Mouse (Mus musculus) intestine, embryonic 14.5 days (tissue): ENCODE data around the gene Sox30. TPM values are rescaled to one million over a fixed set of nuclear protein-coding genes. Genes with fewer than 3 reads are reported as not detected.

Experiments used
- ATAC-seq: fragments of 200-750 bp; cut with Nextera tagmentation; replicated peaks from 2 replicates; pipeline ENCODE4 v1.8.0; 2017; ENCODE audit warnings: low read depth, moderate number of reproducible peaks, moderate TSS enrichment, moderate library complexity; ENCODE audit not compliant: low FRiP score, low TSS enrichment
- DNase-seq: peaks from one replicate; pipeline ENCODE4 v3.0.0-alpha.2; 2018; ENCODE audit warnings: low spot score
- H3K27ac ChIP-seq: fragments of 300-500 bp; sonication (generic); 2 replicates; pipeline ENCODE4 v1.5.1; 2014; ENCODE audit warnings: low read depth, mild to moderate bottlenecking, control low read depth
- H3K27me3 ChIP-seq: fragments of 300-500 bp; sonication (generic); replicated peaks from 2 replicates; pipeline ENCODE4 v1.6.1; 2014; ENCODE audit warnings: low read length, control low read depth; ENCODE audit not compliant: control insufficient read depth, insufficient read depth
- H3K36me3 ChIP-seq: fragments of 300-500 bp; sonication (generic); 2 replicates; pipeline ENCODE4 v1.6.1; 2014; ENCODE audit warnings: low read length, control low read depth; ENCODE audit not compliant: control insufficient read depth, insufficient read depth
- H3K4me1 ChIP-seq: fragments of 300-500 bp; sonication (generic); replicated peaks from 2 replicates; pipeline ENCODE4 v1.6.1; 2014; ENCODE audit warnings: low read length, control low read depth, mixed read lengths; ENCODE audit not compliant: control insufficient read depth, insufficient read depth
- H3K4me2 ChIP-seq: fragments of 300-500 bp; sonication (generic); 2 replicates; pipeline ENCODE4 v1.6.1; 2014; ENCODE audit warnings: low read length
- H3K4me3 ChIP-seq: fragments of 300-500 bp; sonication (generic); 2 replicates; pipeline ENCODE4 v1.5.1; 2014; ENCODE audit warnings: low read depth, low read length, control low read depth, mixed read lengths
- H3K9ac ChIP-seq: fragments of 300-500 bp; sonication (generic); 2 replicates; pipeline ENCODE4 v1.6.1; 2014; ENCODE audit warnings: mild to moderate bottlenecking, low read length
- H3K9me3 ChIP-seq: fragments of 300-500 bp; sonication (generic); 2 replicates; pipeline ENCODE4 v1.6.1; 2016; ENCODE audit warnings: low read length, control low read depth; ENCODE audit not compliant: control insufficient read depth
- WGBS: fragments of 180-500 bp; shearing (Covaris S2); extraction: QIAGEN DNeasy Blood & Tissue Kit; methylation state at CpG from one replicate; pipeline ENCODE4 v1.1.7; 2014; 5-methylcytosine and 5-hydroxymethylcytosine counted together
- polyA plus RNA-seq: library from polyadenylated mRNA; unstranded; fragments of >200 nt; fragmentation: Nextera tagmentation; extraction: Ambion mirVana; gene quantifications from 2 replicates; pipeline ENCODE4 v1.2.1, GENCODE M21; 2014

Sox30 gene
- polyA plus RNA-seq, 1 experiment from 2014 or later: 0.24 TPM

DNA sequence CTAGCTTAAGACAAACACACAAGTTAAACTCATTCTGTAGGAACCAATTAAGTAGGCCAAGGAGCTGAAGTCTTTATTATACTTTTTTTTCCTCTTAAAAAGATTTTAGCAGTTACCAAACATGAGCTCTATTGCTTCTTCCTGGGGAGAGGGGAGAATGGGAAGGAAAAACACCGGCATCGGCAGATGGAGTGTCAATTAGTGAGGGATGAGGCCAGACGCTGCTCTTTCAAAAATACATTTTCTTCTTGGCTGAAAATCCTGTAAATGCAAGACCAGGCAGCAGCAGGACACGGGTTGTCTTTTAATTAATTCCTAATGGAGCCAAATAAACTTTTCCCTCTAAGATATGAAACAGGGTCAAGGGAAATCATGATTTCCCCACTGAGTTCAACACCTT is 33.3 kb upstream of the Sox30 start:
- WGBS: 81% methylated on average over 4 of the region's 4 CpGs
- Histone ChIP-seq H3K4me1 (peaks cover 10% of the 10 kb centered on the region), H3K27ac (no peak overlapping the region), H3K4me3 (no peak overlapping the region), H3K27me3 (no peaks in the 10 kb centered on the region), H3K9ac (no peak overlapping the region), H3K36me3 (peaks cover 31% of the 10 kb centered on the region), H3K9me3 (no peaks in the 10 kb centered on the region), H3K4me2 (no peak overlapping the region)
- DNase-seq: no peak
- ATAC-seq: no peak

DNA sequence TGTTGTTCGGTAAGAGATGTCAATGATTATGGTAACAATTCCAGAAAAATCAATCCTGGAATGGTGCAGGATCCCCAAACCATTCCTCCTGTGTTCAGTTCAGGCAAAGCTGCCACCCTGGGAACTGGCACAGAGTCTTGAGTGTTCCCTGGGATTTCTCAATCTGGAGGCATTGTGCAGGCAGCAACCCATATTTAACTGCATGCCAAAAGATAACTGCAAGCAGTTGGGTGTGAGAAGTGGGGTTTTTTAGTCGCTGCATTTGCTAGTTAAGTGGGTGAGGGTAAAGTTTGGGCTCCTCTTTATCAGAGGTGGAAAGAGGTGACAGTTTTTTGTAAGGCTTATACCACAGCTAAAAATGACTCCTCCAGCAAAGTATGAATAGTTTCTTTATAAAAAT is 32.6 kb upstream of the Sox30 start:
- WGBS: 79% methylated on average over 2 of the region's 2 CpGs
- H3K4me2 ChIP-seq: no peak overlapping the region
- H3K27ac ChIP-seq: no peak overlapping the region
- no peak overlapping the region for H3K9ac ChIP-seq
- DNase-seq (no peak), ATAC-seq (no peak)
- H3K4me3 ChIP-seq: no peak overlapping the region
- H3K4me1 ChIP-seq: peaks cover 10% of the 10 kb centered on the region
- H3K36me3 ChIP-seq: peaks cover 37% of the 10 kb centered on the region
- H3K27me3 ChIP-seq: no peaks in the 10 kb centered on the region
- H3K9me3 ChIP-seq: no peaks in the 10 kb centered on the region

DNA sequence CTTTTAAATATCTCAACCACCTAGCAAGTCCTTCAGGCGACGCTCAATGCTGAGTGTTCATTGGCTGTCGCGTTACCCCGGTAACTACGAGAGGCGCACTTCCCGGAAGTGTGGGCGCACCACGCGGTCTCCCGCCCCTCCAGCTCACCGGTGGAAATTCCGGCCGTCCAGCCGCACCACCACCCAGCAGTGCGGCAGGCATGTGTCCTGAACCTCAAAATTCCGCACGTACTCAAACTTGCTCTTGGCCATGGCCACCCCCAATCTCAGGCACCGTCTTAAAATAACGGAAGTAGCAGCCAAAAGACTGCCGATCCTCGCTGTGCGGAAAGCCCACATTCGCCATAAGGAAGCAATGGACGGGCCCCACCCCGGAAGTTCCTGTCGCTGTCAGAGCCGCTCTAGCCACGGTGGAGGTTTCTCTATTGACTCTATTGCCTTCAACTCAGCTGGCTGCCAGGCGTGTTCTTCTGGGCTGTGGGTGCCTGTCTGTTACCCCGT is 24.9 kb upstream of the Sox30 start, which contains the start of gene Thg1l:
Gene Thg1l, minus strand, starts transcription at position 368 of the 501 bp plus-strand sequence.
- peak; percentile 99 for ATAC-seq
- no peaks in the 10 kb centered on the region for H3K9me3 ChIP-seq
- peak within 1 kb of the TSS; percentile 64 for H3K27ac ChIP-seq
- WGBS: under 1% methylated on average over 32 of the region's 32 CpGs
- peaks cover 26% of the 10 kb centered on the region for H3K36me3 ChIP-seq
- DNase-seq: peak; percentile 98
- peak within 1 kb of the TSS; percentile 70 for H3K4me2 ChIP-seq
- peak within 1 kb of the TSS; percentile 51 for H3K9ac ChIP-seq
- peak within 1 kb of the TSS; percentile 79 for H3K4me3 ChIP-seq
- H3K4me1 ChIP-seq: no peaks in the 10 kb centered on the region
- no peaks in the 10 kb centered on the region for H3K27me3 ChIP-seq

DNA sequence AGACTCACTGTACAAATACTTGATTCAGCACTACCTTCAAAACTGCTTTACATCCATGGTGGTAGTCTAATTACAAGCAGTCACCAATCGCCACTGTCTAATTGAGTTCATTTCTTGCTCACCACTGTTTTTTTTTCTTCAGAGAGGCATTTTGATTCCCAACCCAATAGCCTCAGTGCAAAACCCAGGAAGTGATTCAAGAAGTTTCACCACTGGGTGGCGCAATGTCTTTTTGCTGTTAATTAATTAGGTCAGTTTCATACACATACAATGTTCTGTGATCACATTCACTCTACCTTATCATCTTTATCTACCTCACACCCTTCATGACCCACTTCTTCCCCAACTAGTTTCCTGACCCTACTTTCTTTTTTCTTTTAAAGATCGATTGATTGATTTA is 20.5 kb upstream of the Sox30 start:
- Histone ChIP-seq H3K4me1 (no peaks in the 10 kb centered on the region), H3K27ac (no peak overlapping the region), H3K27me3 (no peaks in the 10 kb centered on the region), H3K4me3 (no peak overlapping the region), H3K4me2 (no peak overlapping the region), H3K36me3 (no peaks in the 10 kb centered on the region), H3K9ac (no peak overlapping the region), H3K9me3 (no peaks in the 10 kb centered on the region)
- no peak for ATAC-seq
- no peak for DNase-seq
- 83% methylated on average over 3 of the region's 3 CpGs for WGBS

DNA sequence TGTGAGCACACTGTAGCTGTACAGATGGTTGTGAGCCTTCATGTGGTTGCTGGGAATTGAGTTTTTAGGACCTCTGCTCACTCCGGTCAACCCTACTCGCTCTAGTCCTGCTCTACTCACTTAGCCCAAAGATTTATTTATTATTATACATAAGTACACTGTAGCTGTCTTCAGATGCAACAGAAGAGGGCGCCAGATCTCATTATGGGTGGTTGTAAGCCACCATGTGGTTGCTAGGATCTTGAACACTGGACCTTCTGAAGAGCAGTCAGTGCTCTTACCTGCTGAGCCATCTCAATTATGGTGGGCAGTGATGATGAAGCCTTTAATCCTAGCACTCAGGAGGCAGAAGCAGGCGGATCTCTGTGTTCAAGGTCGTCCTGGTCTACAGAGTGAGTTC is 20.1 kb upstream of the Sox30 start:
- DNase-seq: no peak
- WGBS: 85% methylated on average over 5 of the region's 5 CpGs
- H3K4me1 ChIP-seq: no peaks in the 10 kb centered on the region

DNA sequence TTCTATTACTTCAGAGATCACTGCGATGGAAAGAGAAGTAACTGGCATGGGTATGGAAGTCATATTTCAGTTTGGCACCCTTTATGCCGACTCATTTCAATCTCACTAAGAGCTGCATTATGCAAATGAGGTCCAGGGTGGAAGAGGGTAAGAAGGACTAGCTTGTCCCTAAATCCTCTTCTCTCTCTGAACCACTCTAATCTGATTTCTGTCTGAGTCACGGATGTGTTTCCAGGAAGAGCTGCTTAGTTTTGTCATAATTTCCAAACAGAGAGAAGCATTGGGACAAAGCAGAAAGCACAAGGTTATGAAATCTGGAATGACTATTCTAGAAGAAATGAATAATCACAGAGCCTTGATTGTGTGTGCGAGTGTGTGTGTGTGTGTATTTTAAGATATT is 13.2 kb upstream of the Sox30 start:
- no peak overlapping the region for H3K4me2 ChIP-seq
- DNase-seq: no peak
- no peak overlapping the region for H3K4me3 ChIP-seq
- H3K36me3 ChIP-seq: no peaks in the 10 kb centered on the region
- H3K9ac ChIP-seq: no peak overlapping the region
- H3K27ac ChIP-seq: no peak overlapping the region
- ATAC-seq: no peak
- no peaks in the 10 kb centered on the region for H3K27me3 ChIP-seq
- H3K9me3 ChIP-seq: no peaks in the 10 kb centered on the region
- H3K4me1 ChIP-seq: no peaks in the 10 kb centered on the region
- 76% methylated on average over 4 of the region's 4 CpGs for WGBS

More for the DNA sequence above, 20.1 kb upstream of the Sox30 start:
- H3K4me3 ChIP-seq: no peak overlapping the region
- no peak overlapping the region for H3K9ac ChIP-seq
- no peaks in the 10 kb centered on the region for H3K27me3 ChIP-seq
- no peak for ATAC-seq
- no peaks in the 10 kb centered on the region for H3K36me3 ChIP-seq
- no peak overlapping the region for H3K4me2 ChIP-seq
- no peak overlapping the region for H3K27ac ChIP-seq
- H3K9me3 ChIP-seq: no peaks in the 10 kb centered on the region

DNA sequence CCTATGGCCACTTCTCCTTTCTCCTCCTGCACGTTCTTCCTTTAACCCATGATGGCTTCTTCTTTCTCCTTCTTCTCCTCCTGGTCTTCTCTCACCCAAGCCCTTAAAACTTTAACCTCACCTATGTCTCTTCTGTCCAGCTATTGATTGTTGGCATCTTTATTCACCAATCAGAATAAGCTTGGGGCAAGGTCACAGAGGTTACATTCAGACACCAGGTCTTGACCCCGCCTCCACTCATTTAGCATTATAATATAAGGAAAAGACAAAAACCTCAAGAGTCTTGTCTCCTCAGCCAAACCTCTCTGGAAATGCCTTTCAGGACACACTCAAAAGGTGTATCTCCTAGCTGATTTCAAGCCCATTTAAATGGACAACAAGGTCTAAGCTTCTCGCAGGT is 11.6 kb upstream of the Sox30 start:
- ATAC-seq (no peak), DNase-seq (no peak)
- no peak overlapping the region for H3K4me2 ChIP-seq
- H3K36me3 ChIP-seq: no peaks in the 10 kb centered on the region
- H3K27ac ChIP-seq: no peak overlapping the region
- no peaks in the 10 kb centered on the region for H3K4me1 ChIP-seq
- no peak overlapping the region for H3K9ac ChIP-seq
- H3K9me3 ChIP-seq: no peaks in the 10 kb centered on the region
- H3K27me3 ChIP-seq: no peaks in the 10 kb centered on the region
- 92% methylated on average over 3 of the region's 3 CpGs for WGBS
- H3K4me3 ChIP-seq: no peak overlapping the region

DNA sequence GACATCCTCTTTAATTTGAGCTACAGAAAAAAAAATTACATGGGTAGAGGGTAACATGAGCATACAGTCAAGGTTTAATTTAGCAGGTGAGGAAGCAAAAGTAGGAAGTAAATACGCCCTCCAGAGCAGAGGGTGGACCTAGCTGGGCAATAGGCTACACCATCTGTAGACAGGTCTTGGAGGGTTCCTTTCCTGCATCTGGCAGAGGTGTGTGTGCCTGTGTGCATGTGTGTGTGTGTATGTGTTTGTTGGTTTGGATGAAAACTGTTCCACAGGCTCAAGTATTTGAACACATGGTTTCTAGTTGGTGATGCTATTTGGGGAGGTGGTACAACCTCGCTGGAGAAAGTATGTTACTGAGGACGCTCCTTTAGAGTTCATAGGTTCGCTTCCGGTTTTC is 6.5 kb upstream of the Sox30 start:
- H3K9me3 ChIP-seq: no peaks in the 10 kb centered on the region
- no peak overlapping the region for H3K4me3 ChIP-seq
- no peaks in the 10 kb centered on the region for H3K4me1 ChIP-seq
- H3K9ac ChIP-seq: no peak overlapping the region
- H3K4me2 ChIP-seq: no peak overlapping the region
- no peak for DNase-seq
- no peaks in the 10 kb centered on the region for H3K36me3 ChIP-seq
- no peak overlapping the region for H3K27ac ChIP-seq
- no peaks in the 10 kb centered on the region for H3K27me3 ChIP-seq
- 88% methylated on average over 5 of the region's 5 CpGs for WGBS
- ATAC-seq: no peak

DNA sequence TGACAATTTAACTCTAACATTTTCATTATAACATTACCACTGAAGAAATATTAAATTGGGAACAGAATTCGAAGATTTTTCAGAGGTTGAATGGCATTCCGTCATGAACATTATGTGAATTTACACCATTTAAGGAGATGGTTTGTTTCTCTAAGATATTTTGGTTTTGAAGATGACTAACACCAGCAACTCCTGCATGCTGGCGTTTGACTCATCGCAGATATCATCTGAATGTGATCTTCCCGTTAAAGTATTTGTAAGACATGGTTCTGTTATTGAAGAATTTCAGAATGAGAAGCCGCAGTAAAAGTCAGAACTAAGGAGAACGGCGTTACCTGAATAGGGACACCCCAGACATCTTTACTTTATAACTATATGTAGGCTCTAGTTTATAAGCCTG is 5.6 kb upstream of the Sox30 start:
- no peak overlapping the region for H3K27ac ChIP-seq
- no peaks in the 10 kb centered on the region for H3K36me3 ChIP-seq
- no peak overlapping the region for H3K4me2 ChIP-seq
- no peak overlapping the region for H3K9ac ChIP-seq
- ATAC-seq (no peak), DNase-seq (no peak)
- H3K27me3 ChIP-seq: no peaks in the 10 kb centered on the region
- no peaks in the 10 kb centered on the region for H3K4me1 ChIP-seq
- 85% methylated on average over 8 of the region's 8 CpGs for WGBS
- H3K9me3 ChIP-seq: no peaks in the 10 kb centered on the region
- H3K4me3 ChIP-seq: no peak overlapping the region
